Mouse (Mus musculus): Measurements from ENCODE around the gene Tmem253. TPM values are rescaled to one million over a fixed set of nuclear protein-coding genes. Genes with fewer than 3 reads are reported as not detected.

The Tmem253 gene
- total and polyA plus RNA-seq, 3 experiments = 0.64 to 1.9 TPM; not detected in 1

DNA sequence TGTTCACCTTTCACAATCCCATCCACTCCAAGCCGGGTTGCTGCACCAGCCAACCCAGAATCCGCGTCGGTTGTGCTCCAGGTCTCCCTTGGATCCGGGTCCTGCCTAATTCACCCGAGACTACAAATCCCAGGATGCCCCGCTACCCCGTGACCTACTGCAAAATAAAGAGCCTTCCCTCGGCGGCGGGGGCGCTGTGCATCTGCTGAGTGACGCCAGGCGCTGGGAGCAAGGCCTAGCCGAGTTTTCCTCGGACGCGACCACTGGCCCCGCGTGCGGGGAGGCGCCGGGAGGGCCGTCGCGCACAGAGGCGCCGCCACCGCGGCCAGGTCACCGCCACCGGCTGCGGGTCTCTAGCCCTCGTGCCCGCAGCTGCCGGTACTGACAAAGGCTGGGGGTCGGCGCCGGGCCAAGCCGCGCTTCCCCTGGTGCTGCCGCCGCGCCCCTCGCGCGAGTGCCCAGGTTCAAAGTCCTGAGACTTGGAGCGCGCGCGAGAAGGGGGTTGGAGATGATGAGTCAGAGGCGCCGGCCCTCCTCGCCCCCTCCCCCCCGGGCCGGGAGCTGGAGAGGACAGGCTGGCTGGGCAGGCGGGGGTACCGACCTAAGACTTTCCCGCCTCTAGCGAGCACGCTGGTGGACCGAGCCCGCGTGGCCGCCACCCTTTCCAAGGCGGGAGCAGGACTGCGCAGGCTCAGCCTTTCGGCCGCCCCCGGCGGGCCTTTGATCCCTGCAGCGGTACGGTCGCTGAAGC lies 4.3 kb downstream of the Tmem253 start (continued):
- TF ChIP-seq CHD2 (IDR thresholded peaks at IDR 0.05; ENCODE audit: low read length) (peak; percentile 96), UBTF (IDR thresholded peaks at IDR 0.05; ENCODE audit: low read depth, low read length) (peak; percentile 75; the same call in 1 of the 2 replicates), SMC3 (IDR thresholded peaks at IDR 0.05; ENCODE audit: low read depth, low read length) (no peak), ZMIZ1 (IDR thresholded peaks at IDR 0.05; ENCODE audit: low read depth, low read length) (peak; percentile 62), KAT2A (IDR thresholded peaks at IDR 0.05; ENCODE audit: insufficient replicate concordance, low read length) (peak; percentile 89; the same call in 1 of the 2 replicates), POLR2A (IDR thresholded peaks at IDR 0.05; ENCODE audit: low read depth, low read length) (peak; percentile 66), NRF1 (IDR thresholded peaks at IDR 0.05; ENCODE audit: low read depth, low read length) (peak; percentile 76), MAX (IDR thresholded peaks at IDR 0.05; ENCODE audit: low read length) (peak; percentile 68), PAX5 (IDR thresholded peaks at IDR 0.05; ENCODE audit: low read length) (no peak), MAFK (IDR thresholded peaks at IDR 0.05; ENCODE audit: insufficient replicate concordance, low read length) (no peak), USF1 (IDR thresholded peaks at IDR 0.05; ENCODE audit: low read depth, low read length) (peak; percentile 89)

DNA sequence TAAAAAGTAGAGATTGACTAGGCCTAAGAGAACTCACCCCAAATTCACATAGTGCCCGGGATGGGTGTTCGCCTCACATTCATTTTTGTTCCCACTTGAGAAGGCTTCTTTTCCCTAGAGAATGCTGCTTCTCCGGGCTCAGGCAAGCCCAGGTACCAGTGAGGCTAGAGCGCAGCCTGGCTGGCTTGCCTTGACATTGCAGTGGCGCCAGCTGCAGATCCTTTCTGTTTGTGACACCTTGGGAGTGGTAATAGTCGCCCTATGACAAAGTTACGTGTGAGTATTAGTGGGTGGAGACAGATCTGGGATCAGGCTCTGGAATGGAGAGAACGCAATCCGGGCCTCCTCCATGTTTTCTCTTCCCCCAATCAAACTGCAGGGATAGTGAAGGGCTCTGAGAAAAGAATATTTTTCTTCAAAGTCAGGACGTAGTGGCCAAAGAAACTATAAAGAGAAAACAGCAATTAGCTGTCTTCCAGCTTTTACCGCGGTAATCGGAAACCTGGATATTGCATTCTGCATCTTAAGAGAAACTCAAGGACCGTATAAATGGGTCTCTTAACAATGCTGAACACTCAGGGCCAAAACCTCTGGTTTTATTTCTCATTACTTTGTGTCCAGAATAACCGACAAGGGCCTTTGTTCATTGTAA lies 5.2 kb downstream of the Tmem253 start, which contains the start of gene Zfp219:
Zfp219 (minus strand) TSS at position 248 of the 652 bp plus-strand sequence.
- Histone ChIP-seq H3K4me1 (ENCODE audit: control insufficient read depth in 1 of 2, insufficient read depth in 2 of 2) (peaks cover 23 to 51% of the 10 kb centered on the region in 2 experiments), H3K4me3 (replicated peaks in 1 of 3; ENCODE audit: low read depth in 2 of 3, low read length in 2 of 3, poor library complexity in 1 of 3) (peak within 1 kb of the TSS; percentile 67 to 72 (median 71)), H3K9me3 (replicated peaks; ENCODE audit: low read length) (no peaks in the 10 kb centered on the region), H3K27me3 (replicated peaks) (no peaks in the 10 kb centered on the region), H3K36me3 (replicated peaks in 1 of 2; ENCODE audit: control insufficient read depth in 1 of 2, insufficient read depth in 1 of 2, low read length in 1 of 2) (peaks cover 0 to 17% of the 10 kb centered on the region in 2 experiments), H3K4me2 (ENCODE audit: insufficient read depth, low read depth, poor library complexity, severe bottlenecking) (peak within 1 kb of the TSS; percentile 72), H3K9ac (ENCODE audit: insufficient read depth, low read depth) (peak within 1 kb of the TSS; percentile 94), H3K79me2 (replicated peaks; ENCODE audit: control insufficient read depth, extremely low read depth, insufficient read depth, poor library complexity, severe bottlenecking) (no peaks in the 10 kb centered on the region; the same call in 1 of the 2 replicates), H3K27ac (ENCODE audit: insufficient read depth, low read depth) (peak within 1 kb of the TSS; percentile 95)
- in situ Hi-C loops (cut with MboI; ENCODE audit: low pct_ligation_motif_present, low pct_unique_long_range_greater_than_20kb, low sequenced_read_pairs) (loop anchor here (5.0 kb wide), 1 partner anchor 113 kb away; no protein-coding TSS in a partner anchor), dilution Hi-C loops (cut with MboI; ENCODE audit: extremely low pct_ligation_motif_present, extremely low pct_unique_long_range_greater_than_20kb, low sequenced_read_pairs) (no loop called here)
- DNase-seq (ENCODE audit: extremely low read depth) = peak; percentile 92
- peak; percentile 72 for TF ChIP-seq POLR2A (IDR thresholded peaks at IDR 0.05; ENCODE audit: low read depth, low read length)
- no peak for TF ChIP-seq JUN (IDR thresholded peaks at IDR 0.05; ENCODE audit: insufficient read depth, low read depth, low read length)
- peak; percentile 52; the same call in 1 of the 2 replicates for TF ChIP-seq IRF4 (IDR thresholded peaks at IDR 0.05; ENCODE audit: low read depth, low read length)
- no peak for TF ChIP-seq BHLHE40 (IDR thresholded peaks at IDR 0.05; ENCODE audit: low read depth, low read length)
- no peak for TF ChIP-seq KAT2A (IDR thresholded peaks at IDR 0.05; ENCODE audit: insufficient replicate concordance, low read length)
- TF ChIP-seq ETS1 (conservative IDR thresholded peaks at IDR 0.05; ENCODE audit: low read depth, low read length) = peak; percentile 28; the same call in 1 of the 2 replicates
- TF ChIP-seq SMC3 (IDR thresholded peaks at IDR 0.05; ENCODE audit: low read depth, low read length) = peak; percentile 59
- peak; percentile 63; the same call in 1 of the 2 replicates for TF ChIP-seq SIN3A (IDR thresholded peaks at IDR 0.05; ENCODE audit: low read length)
- peak; percentile 58; the same call in 1 of the 2 replicates for TF ChIP-seq TBP (conservative IDR thresholded peaks at IDR 0.05; ENCODE audit: low read depth, low read length)
- peak; percentile 73 for TF ChIP-seq RAD21 (IDR thresholded peaks at IDR 0.05; ENCODE audit: low read depth, low read length)
- 0 out of 2 replicates have a peak, but pooled peaks have one; percentile 9 for TF ChIP-seq MEF2A (IDR thresholded peaks at IDR 0.05; ENCODE audit: borderline replicate concordance, low read depth, low read length)
- TF ChIP-seq CTCF (conservative IDR thresholded peaks at IDR 0.05 in 1 of 2, IDR thresholded peaks at IDR 0.05 in 1 of 2; ENCODE audit: low read depth in 2 of 2, low read length in 2 of 2) = peak in 1 of 2 experiments; percentile 83; a peak in 2 of 4 replicates
- no peak for TF ChIP-seq ZNF384 (IDR thresholded peaks at IDR 0.05; ENCODE audit: low read depth, low read length)
- TF ChIP-seq ZKSCAN1 (IDR thresholded peaks at IDR 0.05; ENCODE audit: borderline replicate concordance, low read depth, low read length) = no peak
- TF ChIP-seq NELFE (IDR thresholded peaks at IDR 0.05; ENCODE audit: low read depth, low read length) = peak; percentile 42; the same call in 1 of the 2 replicates
- TF ChIP-seq ZC3H11A (IDR thresholded peaks at IDR 0.05; ENCODE audit: low read depth, low read length) = no peak
- peak; percentile 47; the same call in 1 of the 2 replicates for TF ChIP-seq ZMIZ1 (IDR thresholded peaks at IDR 0.05; ENCODE audit: low read depth, low read length)

Data from CH12.LX (cell line).